Mouse (Mus musculus) spleen, adult 2 months (tissue): ENCODE measurements at regions not wholly inside any gene's neighbourhood (a gene's known extent, or its start where the extent isn't known, plus 50 kb on each side); places are given as distances from the start of the nearest gene placed in this dataset.

Experiments
- DNase-seq, 2 experiments: peaks; one replicate each; pipeline versions ENCODE4 v3.0.0 to v3.0.0-alpha.2; 2012 to 2021; ENCODE audit warnings: low spot score in 2 of 2, low read depth in 1 of 2
- H3K27ac ChIP-seq: fragments of 200-500 bp; 2 replicates; pipeline ENCODE4 v1.5.1; 2012; ENCODE audit warnings: low read length, inconsistent platforms; ENCODE audit not compliant: insufficient read depth
- H3K27me3 ChIP-seq: fragments of 200-500 bp; 2 replicates; pipeline ENCODE4 v1.6.1; 2012; ENCODE audit warnings: mild to moderate bottlenecking, moderate library complexity, low read length, inconsistent platforms; ENCODE audit not compliant: control insufficient read depth, insufficient read depth
- H3K36me3 ChIP-seq: fragments of 200-500 bp; 2 replicates; pipeline ENCODE4 v1.6.1; 2012; ENCODE audit warnings: mild to moderate bottlenecking, low read length, inconsistent platforms; ENCODE audit not compliant: control insufficient read depth, insufficient read depth
- H3K4me1 ChIP-seq: fragments of 200-500 bp; 2 replicates; pipeline ENCODE4 v1.6.1; 2011; ENCODE audit warnings: inconsistent platforms; ENCODE audit not compliant: control insufficient read depth, insufficient read depth, insufficient read length
- H3K4me3 ChIP-seq: fragments of 200-500 bp; 2 replicates; pipeline ENCODE4 v1.5.1; 2011; ENCODE audit warnings: mild to moderate bottlenecking, inconsistent platforms; ENCODE audit not compliant: insufficient read depth, insufficient read length; ENCODE audit errors: extremely low read depth
- CTCF ChIP-seq: fragments of 200-500 bp; IDR thresholded peaks from 2 replicates; pipeline ENCODE4 v1.5.1; 2011; ENCODE audit warnings: mild to moderate bottlenecking, inconsistent platforms; ENCODE audit not compliant: insufficient read depth, insufficient read length, insufficient replicate concordance; ENCODE audit errors: extremely low read depth
- POLR2A ChIP-seq: fragments of 200-500 bp; IDR thresholded peaks from 2 replicates; pipeline ENCODE4 v1.6.1; 2011; ENCODE audit warnings: low read depth, low read length, inconsistent platforms
- WGBS: fragments of 180-500 bp; shearing (Covaris S2); methylation state at CpG from one replicate; pipeline ENCODE4 v1.1.7; 2018; 5-methylcytosine and 5-hydroxymethylcytosine counted together

DNA sequence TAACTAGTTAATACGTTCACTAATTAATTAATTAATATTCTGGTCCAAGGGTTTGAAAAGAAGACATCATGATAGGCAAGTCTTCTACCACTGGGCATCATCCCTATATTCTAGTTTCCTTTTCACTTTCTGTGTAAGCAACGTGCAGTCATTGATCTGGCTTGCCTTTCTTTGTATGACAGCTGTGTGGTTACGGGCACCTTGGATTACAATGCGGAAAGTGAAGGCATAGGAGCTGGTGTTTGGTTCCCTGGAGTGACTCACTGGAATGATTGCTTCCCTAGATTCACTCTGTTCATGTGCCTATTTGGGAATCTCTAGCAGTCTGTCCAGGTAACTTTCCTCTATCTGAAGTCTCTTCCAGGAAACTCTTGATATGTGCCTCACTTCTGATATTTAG is 120.5 kb upstream of the Ntf3 start:
- Histone ChIP-seq H3K4me3 (no peak overlapping the region), H3K36me3 (no peaks in the 10 kb centered on the region), H3K4me1 (no peaks in the 10 kb centered on the region), H3K27me3 (no peaks in the 10 kb centered on the region), H3K27ac (no peak overlapping the region)
- WGBS: 75% methylated on average over 4 of the region's 4 CpGs
- no peak for TF ChIP-seq POLR2A
- TF ChIP-seq CTCF: no peak
- no peak for DNase-seq

DNA sequence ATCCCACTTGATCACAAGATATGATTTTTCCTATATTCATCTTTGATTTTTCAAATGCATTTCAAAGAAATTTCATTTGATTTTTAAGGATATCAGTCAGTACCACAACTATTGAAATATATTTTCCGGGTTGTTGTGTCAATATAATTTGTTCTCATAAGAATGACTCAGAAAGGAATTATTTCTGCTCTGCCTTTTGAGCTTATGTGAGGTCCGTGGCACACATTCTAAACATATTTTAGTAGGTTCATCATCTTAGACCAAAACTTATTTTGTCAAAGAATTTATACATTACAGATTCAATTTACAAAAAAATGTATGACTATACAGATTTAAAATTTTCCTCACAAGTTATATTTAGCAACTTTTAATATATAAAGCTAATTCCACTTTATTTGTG is 119.5 kb upstream of the Ntf3 start:
- no peak for DNase-seq
- H3K4me3 ChIP-seq: no peak overlapping the region
- 86% methylated on average over 2 of the region's 2 CpGs for WGBS
- no peaks in the 10 kb centered on the region for H3K4me1 ChIP-seq
- H3K27ac ChIP-seq: no peak overlapping the region
- H3K36me3 ChIP-seq: no peaks in the 10 kb centered on the region
- H3K27me3 ChIP-seq: no peaks in the 10 kb centered on the region
- TF ChIP-seq CTCF (no peak), POLR2A (no peak)

DNA sequence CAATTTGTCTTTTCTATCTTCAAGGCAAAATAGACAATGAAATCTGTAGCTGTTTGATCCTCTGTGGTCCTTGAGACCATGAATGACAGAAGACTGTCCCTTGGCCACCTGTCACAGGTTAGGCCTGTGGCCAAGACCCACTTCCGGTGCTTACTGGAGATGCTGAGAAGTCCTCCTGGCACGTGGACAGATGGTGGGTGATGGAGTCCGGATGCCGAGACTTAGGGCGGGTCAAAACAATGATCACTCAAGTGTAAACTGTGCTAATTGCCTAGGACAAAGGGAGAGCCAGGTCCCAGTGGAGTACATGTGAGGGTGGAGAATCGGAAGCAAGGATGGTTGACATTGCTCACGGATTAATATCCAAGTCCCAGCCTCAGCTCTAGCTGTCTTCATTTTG is 117.7 kb upstream of the Ntf3 start:
- DNase-seq: no peak
- 84% methylated on average over 7 of the region's 7 CpGs for WGBS
- H3K27ac ChIP-seq: no peak overlapping the region
- H3K4me1 ChIP-seq: no peaks in the 10 kb centered on the region
- H3K27me3 ChIP-seq: no peaks in the 10 kb centered on the region
- no peak overlapping the region for H3K4me3 ChIP-seq
- no peaks in the 10 kb centered on the region for H3K36me3 ChIP-seq
- no peak for TF ChIP-seq POLR2A
- no peak for TF ChIP-seq CTCF

DNA sequence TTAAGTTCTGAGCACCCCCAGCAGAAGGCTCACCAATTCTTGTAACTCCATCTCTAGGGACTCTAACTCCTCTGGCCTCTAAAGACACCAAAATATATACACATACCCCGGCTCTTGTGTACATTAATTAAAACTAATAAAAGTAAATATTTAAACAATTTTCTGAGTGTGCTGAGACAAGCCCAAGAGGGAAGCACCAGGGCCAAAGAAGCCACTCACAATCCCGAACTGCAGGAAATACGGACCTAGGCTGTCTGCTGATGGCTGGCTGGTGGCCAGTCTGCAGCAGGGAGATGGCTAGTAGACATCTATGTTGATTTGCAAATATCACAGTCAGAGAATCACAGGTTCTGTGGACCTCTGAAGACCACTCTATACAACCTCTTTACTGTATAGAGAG is 113.6 kb upstream of the Ntf3 start:
- WGBS: 80% methylated on average over 3 of the region's 3 CpGs
- Histone ChIP-seq H3K4me3 (no peak overlapping the region), H3K36me3 (no peaks in the 10 kb centered on the region), H3K27ac (no peak overlapping the region), H3K4me1 (no peaks in the 10 kb centered on the region), H3K27me3 (no peaks in the 10 kb centered on the region)
- DNase-seq: no peak
- TF ChIP-seq CTCF (no peak), POLR2A (no peak)

- no peaks in the 10 kb centered on the region for H3K27me3 ChIP-seq
- 90% methylated on average over 5 of the region's 5 CpGs for WGBS
- H3K27ac ChIP-seq: no peak overlapping the region
- TF ChIP-seq POLR2A: no peak
- no peak for TF ChIP-seq CTCF
- no peaks in the 10 kb centered on the region for H3K4me1 ChIP-seq
- H3K4me3 ChIP-seq: no peak overlapping the region
- H3K36me3 ChIP-seq: no peaks in the 10 kb centered on the region
- no peak for DNase-seq
These were observed 79.3 kb upstream of the Ntf3 start for GRCm38 (mm10) chr6:126245986-126246385.

GRCm38 (mm10) chr6:126245431-126245830 is 78.7 kb upstream of the Ntf3 start:
- DNase-seq: no peak
- TF ChIP-seq CTCF: no peak
- no peak for TF ChIP-seq POLR2A
- no peak overlapping the region for H3K27ac ChIP-seq
- no peaks in the 10 kb centered on the region for H3K4me1 ChIP-seq
- H3K27me3 ChIP-seq: no peaks in the 10 kb centered on the region
- H3K36me3 ChIP-seq: no peaks in the 10 kb centered on the region
- WGBS: 47% methylated on average over 3 of the region's 3 CpGs
- H3K4me3 ChIP-seq: no peak overlapping the region

DNA sequence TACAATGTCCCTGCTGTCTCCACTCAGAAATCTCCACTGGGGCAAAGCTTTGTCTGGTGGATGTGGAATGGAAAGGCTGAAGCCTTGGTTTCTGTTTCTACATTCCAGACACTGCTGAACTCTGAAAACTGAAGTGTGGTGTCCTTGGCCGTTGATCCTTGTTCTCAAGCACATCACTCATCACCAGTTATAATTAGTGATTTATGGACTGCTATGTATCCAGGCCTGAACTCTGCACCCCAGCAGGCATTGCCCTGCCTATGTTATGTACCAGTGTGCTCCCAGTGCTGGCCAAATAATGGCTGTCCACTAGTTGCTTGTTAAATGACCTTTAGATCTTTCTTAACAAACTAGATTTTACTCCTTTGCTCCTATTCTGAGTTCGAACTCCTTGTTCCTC is 75.6 kb upstream of the Ntf3 start:
- Histone ChIP-seq H3K27ac (no peak overlapping the region), H3K36me3 (no peaks in the 10 kb centered on the region), H3K4me1 (no peaks in the 10 kb centered on the region), H3K4me3 (no peak overlapping the region), H3K27me3 (no peaks in the 10 kb centered on the region)
- WGBS: 80% methylated on average over 2 of the region's 2 CpGs
- no peak for TF ChIP-seq CTCF
- no peak for TF ChIP-seq POLR2A
- no peak for DNase-seq

DNA sequence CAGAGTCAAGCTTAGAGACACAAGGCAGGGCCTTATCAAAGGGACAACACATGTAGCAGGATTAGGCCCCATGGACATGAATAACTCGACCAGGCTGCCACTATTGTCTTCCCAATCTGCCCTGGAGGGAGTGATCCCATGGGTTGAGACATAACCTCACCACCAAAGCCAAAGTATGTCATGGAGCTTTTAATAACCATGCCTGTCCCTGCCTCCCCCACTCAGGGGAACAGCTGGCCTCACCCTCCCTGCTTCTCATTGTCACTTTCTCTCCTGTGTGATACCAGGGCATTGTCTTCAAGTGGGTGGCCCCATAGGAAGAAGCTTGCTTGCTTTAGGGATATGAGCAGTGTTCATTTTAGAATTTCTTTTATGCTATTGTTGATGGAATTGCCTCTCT is 73.5 kb upstream of the Ntf3 start:
- Histone ChIP-seq H3K4me3 (no peak overlapping the region), H3K4me1 (no peaks in the 10 kb centered on the region), H3K27ac (no peak overlapping the region), H3K27me3 (no peaks in the 10 kb centered on the region), H3K36me3 (no peaks in the 10 kb centered on the region)
- DNase-seq: no peak
- WGBS: 30% methylated on average over 1 of the region's 1 CpGs
- TF ChIP-seq POLR2A: no peak
- no peak for TF ChIP-seq CTCF
